Mouse (Mus musculus): ENCODE results near the gene Lrrc19.

The Lrrc19 gene

DNA sequence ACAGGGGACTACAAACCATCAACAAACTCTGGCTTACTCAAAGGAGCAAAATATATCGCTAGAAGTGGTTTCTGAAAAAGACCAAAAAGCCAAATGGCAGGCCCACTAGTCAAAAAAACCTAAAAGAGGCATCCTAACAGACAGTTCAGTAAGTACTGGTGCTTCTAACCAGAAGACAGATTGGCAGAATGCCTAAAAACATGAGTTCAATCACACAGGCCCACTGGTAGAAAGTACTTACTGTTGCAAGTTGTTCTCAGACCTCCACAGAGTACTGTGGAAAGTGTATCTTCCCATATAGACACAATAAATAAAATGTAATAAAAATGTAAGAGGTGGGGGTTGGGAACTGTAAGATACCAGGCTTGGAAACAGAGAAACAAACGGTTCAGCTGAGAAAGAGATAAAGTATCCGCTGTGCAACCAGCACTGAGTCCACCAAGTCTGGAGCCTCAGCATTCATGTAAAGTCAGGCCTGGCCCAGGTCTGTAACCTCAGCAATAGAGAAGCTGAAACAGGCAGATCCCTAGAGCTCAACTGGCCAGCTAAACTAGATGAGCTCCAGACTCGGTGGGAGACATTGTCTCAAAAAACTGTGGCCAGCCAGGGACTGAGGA is 58.1 kb downstream of the Lrrc19 start:
- no peak for DNase-seq (ENCODE audit: inconsistent ontology term)

Measured in Muller cell, postnatal 12 days (primary cell).